Mouse (Mus musculus) embryonic facial prominence, embryonic 12.5 days (tissue): ENCODE results near the gene Ccnt1. TPM values are rescaled to one million over a fixed set of nuclear protein-coding genes. Genes with fewer than 3 reads are reported as not detected.

Experiments used
- ATAC-seq: fragments of 200-750 bp; cut with Nextera tagmentation; 2 replicates; pipeline ENCODE4 v1.8.0; 2017; ENCODE audit not compliant: insufficient number of reproducible peaks, insufficient read depth, low FRiP score, low TSS enrichment
- H3K27ac ChIP-seq: fragments of 300-500 bp; sonication (generic); 2 replicates; pipeline ENCODE4 v1.5.1; 2016; ENCODE audit warnings: mild to moderate bottlenecking
- H3K27me3 ChIP-seq: fragments of 300-500 bp; sonication (generic); 2 replicates; pipeline ENCODE4 v1.6.1; 2016; ENCODE audit warnings: mild to moderate bottlenecking, moderate library complexity
- H3K36me3 ChIP-seq: fragments of 300-500 bp; sonication (generic); 2 replicates; pipeline ENCODE4 v1.6.1; 2016; ENCODE audit warnings: mild to moderate bottlenecking
- H3K4me1 ChIP-seq: fragments of 300-500 bp; sonication (generic); 2 replicates; pipeline ENCODE4 v1.6.1; 2016
- H3K4me2 ChIP-seq: fragments of 300-500 bp; sonication (generic); replicated peaks from 2 replicates; pipeline ENCODE4 v1.6.1; 2016; ENCODE audit warnings: mild to moderate bottlenecking, moderate library complexity
- H3K4me3 ChIP-seq: fragments of 300-500 bp; sonication (generic); 2 replicates; pipeline ENCODE4 v1.5.1; 2016; ENCODE audit warnings: mild to moderate bottlenecking
- H3K9ac ChIP-seq: fragments of 300-500 bp; sonication (generic); 2 replicates; pipeline ENCODE4 v1.6.1; 2016; ENCODE audit warnings: mild to moderate bottlenecking, moderate library complexity
- H3K9me3 ChIP-seq: fragments of 300-500 bp; sonication (generic); 2 replicates; pipeline ENCODE4 v1.6.1; 2016; ENCODE audit warnings: mild to moderate bottlenecking, moderate library complexity
- WGBS: fragments of 180-500 bp; shearing (Covaris S2); methylation state at CpG from one replicate; pipeline ENCODE4 v1.1.7; 2016; 5-methylcytosine and 5-hydroxymethylcytosine counted together
- polyA plus RNA-seq: library from polyadenylated mRNA; unstranded; fragments of >200 nt; fragmentation: Nextera tagmentation; extraction: Ambion mirVana; gene quantifications from 2 replicates; pipeline ENCODE4 v1.2.1, GENCODE M21; 2016

Gene Ccnt1
- polyA plus RNA-seq, 1 experiment from 2014 or later = 58.0 TPM

DNA sequence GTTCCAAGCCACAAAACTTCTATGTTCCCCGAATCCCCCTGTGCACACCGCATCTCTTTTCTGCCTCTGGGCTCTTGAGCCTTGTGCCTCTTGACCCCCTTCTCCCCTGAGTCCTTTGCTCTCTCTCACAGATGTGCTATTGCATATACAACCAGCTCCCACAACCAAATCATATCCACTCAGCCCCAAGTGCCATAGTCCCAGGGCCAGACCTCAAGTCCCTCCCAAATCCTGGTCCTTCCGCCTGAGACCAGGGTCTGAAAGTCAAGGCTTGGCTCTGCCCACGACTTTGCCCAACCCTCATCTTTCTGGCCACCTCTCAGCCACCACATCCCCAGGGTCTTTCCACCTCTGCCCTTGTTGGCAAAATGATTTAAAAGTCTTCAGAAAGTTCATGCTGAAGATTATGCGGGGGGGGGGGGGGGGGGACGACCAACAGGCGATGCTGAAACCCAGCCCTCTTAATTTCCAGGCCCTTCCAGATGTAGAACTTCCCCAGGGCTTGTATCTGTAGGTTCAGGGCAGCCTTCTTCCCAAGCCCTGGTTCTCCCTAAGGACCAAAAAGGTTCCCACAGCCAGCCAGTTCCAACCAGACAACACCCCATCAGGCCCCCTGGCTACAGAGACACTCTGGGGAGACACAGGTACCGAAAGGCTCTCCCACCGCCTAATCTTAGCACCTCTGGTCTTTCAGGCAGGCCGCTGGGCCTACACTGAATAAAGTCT lies 37.5 kb upstream of the Ccnt1 start:
- H3K27me3 ChIP-seq = no peaks in the 10 kb centered on the region
- H3K36me3 ChIP-seq = peaks cover 15% of the 10 kb centered on the region
- H3K9me3 ChIP-seq = no peaks in the 10 kb centered on the region
- H3K4me3 ChIP-seq = peak overlapping the region; percentile 71
- WGBS = 3% methylated on average over 10 of the region's 10 CpGs
- peak overlapping the region; percentile 94 for H3K9ac ChIP-seq
- H3K4me1 ChIP-seq = peaks cover 31% of the 10 kb centered on the region
- peak overlapping the region; percentile 96 for H3K4me2 ChIP-seq
- H3K27ac ChIP-seq = peak overlapping the region; percentile 77
- ATAC-seq = no peak

GRCm38 (mm10) chr15:98607557-98607956 lies 36.8 kb upstream of the Ccnt1 start:
- no peaks in the 10 kb centered on the region for H3K27me3 ChIP-seq
- WGBS = 28% methylated on average over 4 of the region's 4 CpGs
- ATAC-seq = no peak
- H3K36me3 ChIP-seq = peaks cover 21% of the 10 kb centered on the region
- H3K4me3 ChIP-seq = peak overlapping the region; percentile 71
- H3K9me3 ChIP-seq = no peaks in the 10 kb centered on the region
- 0 out of 2 replicates have a peak overlapping the region, but pooled peaks have one; percentile 4 for H3K9ac ChIP-seq
- peak overlapping the region; percentile 96 for H3K4me2 ChIP-seq
- no peak overlapping the region for H3K27ac ChIP-seq
- H3K4me1 ChIP-seq = peaks cover 37% of the 10 kb centered on the region

GRCm38 (mm10) chr15:98606739-98607138 lies 36.0 kb upstream of the Ccnt1 start:
- H3K36me3 ChIP-seq = peaks cover 26% of the 10 kb centered on the region
- H3K27me3 ChIP-seq = no peaks in the 10 kb centered on the region
- H3K4me3 ChIP-seq = no peak overlapping the region
- H3K27ac ChIP-seq = no peak overlapping the region
- H3K4me2 ChIP-seq = no peak overlapping the region
- peaks cover 46% of the 10 kb centered on the region for H3K4me1 ChIP-seq
- ATAC-seq = no peak
- WGBS = 68% methylated on average over 9 of the region's 9 CpGs
- H3K9ac ChIP-seq = no peak overlapping the region
- H3K9me3 ChIP-seq = no peaks in the 10 kb centered on the region

- Histone ChIP-seq H3K4me2 (no peak overlapping the region), H3K4me1 (peaks cover 47% of the 10 kb centered on the region), H3K9me3 (no peaks in the 10 kb centered on the region), H3K36me3 (peaks cover 32% of the 10 kb centered on the region), H3K27me3 (no peaks in the 10 kb centered on the region), H3K9ac (no peak overlapping the region), H3K27ac (no peak overlapping the region), H3K4me3 (no peak overlapping the region)
- ATAC-seq = no peak
- WGBS = 94% methylated on average over 12 of the region's 12 CpGs
Measured at GRCm38 (mm10) chr15:98606051-98606536, 35.4 kb upstream of the Ccnt1 start.

DNA sequence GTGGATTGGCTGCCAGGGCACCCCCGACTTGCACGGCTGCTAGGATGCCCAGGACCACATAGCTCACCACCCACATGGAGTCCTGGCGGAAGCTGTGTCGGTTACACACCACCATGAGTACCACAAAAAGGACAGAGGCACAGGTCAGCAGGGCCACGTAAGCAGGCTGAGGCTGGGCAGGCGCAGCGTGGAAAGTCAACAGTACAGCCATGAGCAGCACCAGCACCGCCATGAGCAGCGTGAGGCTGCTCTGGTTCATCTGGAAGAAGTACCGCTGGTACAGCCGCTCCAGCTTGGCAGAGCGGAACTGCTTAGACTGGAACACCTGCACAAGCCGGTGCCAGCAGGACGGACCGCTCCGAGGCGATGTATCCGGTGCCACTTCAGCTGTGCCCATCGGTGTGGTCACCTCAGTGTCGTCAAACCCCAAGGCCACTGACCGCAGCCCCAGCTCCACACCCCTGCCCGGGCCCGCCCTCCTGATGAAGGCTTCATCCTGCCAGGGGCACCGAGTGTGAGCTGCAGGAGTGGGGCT lies 33.4 kb upstream of the Ccnt1 start:
- Histone ChIP-seq H3K27me3 (no peaks in the 10 kb centered on the region), H3K4me2 (no peak overlapping the region), H3K36me3 (peaks cover 50% of the 10 kb centered on the region), H3K9ac (no peak overlapping the region), H3K4me1 (peaks cover 47% of the 10 kb centered on the region), H3K9me3 (no peaks in the 10 kb centered on the region), H3K27ac (no peak overlapping the region), H3K4me3 (no peak overlapping the region)
- no peak for ATAC-seq
- 92% methylated on average over 24 of the region's 24 CpGs for WGBS

GRCm38 (mm10) chr15:98602921-98603458 lies 32.3 kb upstream of the Ccnt1 start:
- no peak overlapping the region; the same call in 1 of the 2 replicates for H3K27ac ChIP-seq
- 0 out of 2 replicates have a peak overlapping the region, but pooled peaks have one; percentile 4 for H3K4me3 ChIP-seq
- H3K9ac ChIP-seq = peak overlapping the region; percentile 51
- WGBS = 57% methylated on average over 4 of the region's 4 CpGs
- no peak for ATAC-seq
- H3K4me2 ChIP-seq = peak overlapping the region; percentile 40; the same call in 1 of the 2 replicates
- H3K36me3 ChIP-seq = peaks cover 61% of the 10 kb centered on the region
- no peaks in the 10 kb centered on the region for H3K27me3 ChIP-seq
- H3K4me1 ChIP-seq = peaks cover 40% of the 10 kb centered on the region
- no peaks in the 10 kb centered on the region for H3K9me3 ChIP-seq

- peak overlapping the region; percentile 51 for H3K9ac ChIP-seq
- 0 out of 2 replicates have a peak overlapping the region, but pooled peaks have one; percentile 4 for H3K4me3 ChIP-seq
- H3K9me3 ChIP-seq = no peaks in the 10 kb centered on the region
- H3K36me3 ChIP-seq = peaks cover 68% of the 10 kb centered on the region
- no peak for ATAC-seq
- peaks cover 33% of the 10 kb centered on the region for H3K4me1 ChIP-seq
- no peaks in the 10 kb centered on the region for H3K27me3 ChIP-seq
- peak overlapping the region; percentile 50 for H3K27ac ChIP-seq
- WGBS = 57% methylated on average over 13 of the region's 13 CpGs
- H3K4me2 ChIP-seq = peak overlapping the region; percentile 40
Measured at GRCm38 (mm10) chr15:98602191-98602881, 31.6 kb upstream of the Ccnt1 start.

- no peaks in the 10 kb centered on the region for H3K9me3 ChIP-seq
- H3K9ac ChIP-seq = 0 out of 2 replicates have a peak overlapping the region, but pooled peaks have one; percentile 51
- WGBS = 75% methylated on average over 7 of the region's 7 CpGs
- peak overlapping the region; percentile 41; the same call in 1 of the 2 replicates for H3K27ac ChIP-seq
- H3K36me3 ChIP-seq = peaks cover 73% of the 10 kb centered on the region
- no peak overlapping the region for H3K4me3 ChIP-seq
- H3K4me2 ChIP-seq = peak overlapping the region; percentile 40
- H3K27me3 ChIP-seq = no peaks in the 10 kb centered on the region
- H3K4me1 ChIP-seq = peaks cover 28% of the 10 kb centered on the region
- no peak for ATAC-seq
Measured at GRCm38 (mm10) chr15:98601832-98602190, 31.1 kb upstream of the Ccnt1 start.

DNA sequence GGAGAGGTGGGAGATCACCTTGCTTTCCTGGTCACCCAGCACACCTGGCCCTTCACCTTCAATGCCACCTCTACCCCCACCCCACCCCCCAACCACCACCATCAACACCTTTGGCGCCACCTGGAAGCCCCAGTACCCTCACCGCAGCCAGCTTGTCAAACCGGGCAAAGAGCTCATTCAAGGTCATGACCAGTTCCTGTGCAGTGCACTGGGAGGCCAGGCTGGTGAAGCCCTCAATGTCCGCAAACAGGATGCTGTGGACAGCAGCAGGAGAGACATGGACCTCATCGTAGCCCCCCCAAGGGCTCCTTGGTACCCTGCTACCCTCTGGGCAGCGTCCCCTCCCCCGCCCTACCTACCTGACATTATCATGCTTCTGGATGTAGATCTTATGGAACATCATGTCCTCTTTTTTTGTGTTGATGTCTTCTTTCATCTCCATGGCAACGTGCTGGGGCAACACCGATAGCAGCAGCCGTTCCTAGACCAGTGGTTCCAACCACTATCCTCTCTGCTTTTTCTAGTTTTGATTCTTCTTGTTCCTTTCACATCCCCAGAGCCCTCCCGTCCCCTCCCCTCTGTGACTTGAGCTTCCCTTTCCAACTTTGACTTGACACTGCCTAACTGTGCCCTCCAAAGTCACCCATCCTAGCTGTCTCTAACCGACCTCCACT lies 29.4 kb upstream of the Ccnt1 start:
- Histone ChIP-seq H3K9me3 (no peaks in the 10 kb centered on the region), H3K4me2 (no peak overlapping the region), H3K9ac (no peak overlapping the region), H3K27ac (no peak overlapping the region), H3K27me3 (no peaks in the 10 kb centered on the region), H3K36me3 (peaks cover 89% of the 10 kb centered on the region), H3K4me1 (peaks cover 24% of the 10 kb centered on the region), H3K4me3 (no peak overlapping the region)
- no peak for ATAC-seq
- WGBS = 90% methylated on average over 12 of the region's 12 CpGs

DNA sequence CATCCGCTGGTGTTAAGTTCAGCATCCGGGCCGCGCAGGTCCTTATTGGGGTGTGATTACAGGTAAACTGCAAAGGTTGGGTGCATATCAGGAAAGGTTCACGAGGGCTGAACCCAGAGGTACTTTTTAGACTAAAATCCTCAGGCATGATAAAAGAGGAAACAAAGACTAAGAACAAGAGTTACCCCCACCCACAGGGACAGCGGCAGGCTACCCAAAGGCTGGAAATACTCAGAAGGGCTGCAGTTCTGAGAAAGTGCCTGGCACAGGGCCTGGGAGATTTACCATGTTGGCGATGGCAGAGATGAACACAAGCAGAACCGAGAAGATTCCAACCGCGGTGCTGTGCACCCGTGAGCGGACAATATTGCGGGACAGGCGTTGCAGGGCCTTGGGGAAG lies 25.9 kb upstream of the Ccnt1 start:
- H3K4me2 ChIP-seq = no peak overlapping the region
- no peak for ATAC-seq
- peaks cover under 1% of the 10 kb centered on the region; the same call in 1 of the 2 replicates for H3K4me1 ChIP-seq
- no peak overlapping the region for H3K27ac ChIP-seq
- H3K36me3 ChIP-seq = peaks cover 98% of the 10 kb centered on the region
- no peaks in the 10 kb centered on the region for H3K9me3 ChIP-seq
- WGBS = 93% methylated on average over 14 of the region's 14 CpGs
- no peak overlapping the region for H3K9ac ChIP-seq
- H3K27me3 ChIP-seq = no peaks in the 10 kb centered on the region
- no peak overlapping the region for H3K4me3 ChIP-seq

DNA sequence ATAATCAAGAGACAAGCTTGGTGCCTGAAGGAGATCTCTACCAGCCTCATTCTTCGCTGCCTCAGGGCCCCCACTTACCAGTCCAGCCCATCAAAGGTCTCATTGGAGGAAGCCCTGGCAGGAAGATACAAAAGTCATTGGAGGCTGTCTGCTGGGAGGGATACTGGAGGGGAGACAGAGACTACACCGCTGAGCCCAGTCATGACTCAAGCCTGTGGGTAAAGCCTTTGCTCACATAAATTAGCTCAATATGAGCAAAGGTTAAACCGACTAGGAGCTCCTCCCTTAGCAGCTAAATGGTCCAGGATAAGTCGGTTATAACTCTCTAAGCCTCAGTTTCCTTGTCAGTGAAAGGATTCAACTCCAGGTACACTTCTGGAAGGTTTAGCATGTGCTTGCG lies 24.3 kb upstream of the Ccnt1 start:
- H3K4me2 ChIP-seq = no peak overlapping the region
- H3K4me3 ChIP-seq = no peak overlapping the region
- no peaks in the 10 kb centered on the region for H3K27me3 ChIP-seq
- H3K9ac ChIP-seq = no peak overlapping the region
- H3K4me1 ChIP-seq = no peaks in the 10 kb centered on the region
- 90% methylated on average over 5 of the region's 5 CpGs for WGBS
- ATAC-seq = no peak
- no peaks in the 10 kb centered on the region for H3K9me3 ChIP-seq
- H3K36me3 ChIP-seq = peaks cover 99% of the 10 kb centered on the region
- no peak overlapping the region for H3K27ac ChIP-seq
